Mouse (Mus musculus) midbrain, embryonic 15.5 days (tissue): ENCODE measurements around the gene Pawr. TPM values are rescaled to one million over a fixed set of nuclear protein-coding genes. Genes with fewer than 3 reads are reported as not detected.
A peak's percentile ranks its signal among the peaks of the same experiment; 100 is the strongest.

ENCODE experiments used
- ATAC-seq: fragments of 200-750 bp; cut with Nextera tagmentation; replicated peaks from 2 replicates; pipeline ENCODE4 v1.8.0; 2017; ENCODE audit warnings: moderate TSS enrichment
- H3K27ac ChIP-seq: fragments of 300-500 bp; sonication (generic); 2 replicates; pipeline ENCODE4 v1.5.1; 2015; ENCODE audit warnings: mild to moderate bottlenecking, inconsistent platforms
- H3K27me3 ChIP-seq: fragments of 300-500 bp; sonication (generic); replicated peaks from 2 replicates; pipeline ENCODE4 v1.6.1; 2015; ENCODE audit warnings: inconsistent platforms
- H3K36me3 ChIP-seq: fragments of 300-500 bp; sonication (generic); replicated peaks from 2 replicates; pipeline ENCODE4 v1.6.1; 2015; ENCODE audit warnings: inconsistent platforms
- H3K4me1 ChIP-seq: fragments of 300-500 bp; sonication (generic); 2 replicates; pipeline ENCODE4 v1.6.1; 2015; ENCODE audit warnings: inconsistent platforms
- H3K4me2 ChIP-seq: fragments of 300-500 bp; sonication (generic); 2 replicates; pipeline ENCODE4 v1.6.1; 2015; ENCODE audit warnings: inconsistent platforms, mild to moderate bottlenecking, moderate library complexity
- H3K4me3 ChIP-seq: fragments of 300-500 bp; sonication (generic); 2 replicates; pipeline ENCODE4 v1.5.1; 2015; ENCODE audit warnings: mild to moderate bottlenecking, inconsistent platforms
- H3K9ac ChIP-seq: fragments of 300-500 bp; sonication (generic); 2 replicates; pipeline ENCODE4 v1.6.1; 2015; ENCODE audit warnings: mild to moderate bottlenecking, inconsistent platforms
- H3K9me3 ChIP-seq: fragments of 300-500 bp; sonication (generic); 2 replicates; pipeline ENCODE4 v1.6.1; 2016; ENCODE audit warnings: inconsistent platforms
- WGBS: fragments of 180-500 bp; shearing (Covaris S2); methylation state at CpG from one replicate; pipeline ENCODE4 v1.1.7; 2015; ENCODE audit warnings: mixed read lengths; 5-methylcytosine and 5-hydroxymethylcytosine counted together
- polyA plus RNA-seq: library from polyadenylated mRNA; unstranded; fragments of >200 nt; fragmentation: Nextera tagmentation; extraction: Ambion mirVana; gene quantifications from 2 replicates; pipeline ENCODE4 v1.2.1, GENCODE M21; 2015

Pawr gene
- polyA plus RNA-seq, 1 experiment from 2014 or later: 2.5 TPM

DNA sequence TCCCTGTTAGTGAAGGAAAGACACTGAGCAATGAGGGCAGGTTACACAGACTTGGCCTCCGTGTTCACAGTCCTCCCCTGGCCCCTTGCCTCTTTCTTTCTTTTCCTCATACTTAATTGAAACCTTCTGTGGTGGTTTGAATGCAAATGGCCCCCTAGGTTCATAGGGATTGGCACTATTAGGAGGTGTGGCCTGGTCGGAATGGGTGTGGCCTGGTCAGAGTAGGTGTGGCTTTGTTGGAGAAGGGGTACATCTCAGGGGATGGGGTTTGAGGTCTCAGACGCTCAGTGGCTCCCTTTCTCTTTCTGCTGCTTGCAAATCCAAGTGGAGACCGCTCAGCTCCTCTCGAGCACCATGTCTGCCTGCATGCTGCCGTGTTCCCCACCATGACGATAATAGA is 37.2 kb upstream of the Pawr start:
- ATAC-seq: no peak
- Histone ChIP-seq H3K4me1 (no peaks in the 10 kb centered on the region), H3K27me3 (no peaks in the 10 kb centered on the region), H3K9ac (no peak overlapping the region), H3K27ac (no peak overlapping the region), H3K4me2 (no peak overlapping the region), H3K9me3 (no peaks in the 10 kb centered on the region), H3K4me3 (no peak overlapping the region), H3K36me3 (no peaks in the 10 kb centered on the region)
- 83% methylated on average over 7 of the region's 7 CpGs for WGBS

DNA sequence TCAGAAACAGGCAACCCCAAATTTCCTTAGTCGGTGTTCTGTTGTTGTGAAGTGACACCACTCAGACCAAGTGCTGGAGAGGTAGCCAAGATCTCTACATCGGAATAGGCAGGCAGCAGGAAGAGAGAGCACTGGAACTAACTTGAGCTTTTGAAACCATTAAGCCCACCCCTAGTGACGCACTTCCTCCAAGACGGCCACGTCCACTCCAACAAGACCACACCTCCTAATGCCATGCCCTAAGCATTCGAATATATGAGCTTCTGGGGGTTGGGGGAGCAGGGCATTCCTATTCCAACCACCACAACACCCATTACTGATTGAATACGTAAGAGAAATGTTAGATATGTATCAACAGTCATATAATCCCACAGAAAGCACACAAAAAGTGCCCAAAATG is 35.5 kb upstream of the Pawr start:
- Histone ChIP-seq H3K4me2 (no peak overlapping the region), H3K4me1 (no peaks in the 10 kb centered on the region; the same call in 1 of the 2 replicates), H3K4me3 (no peak overlapping the region), H3K9me3 (no peaks in the 10 kb centered on the region), H3K27ac (no peak overlapping the region), H3K9ac (no peak overlapping the region), H3K36me3 (no peaks in the 10 kb centered on the region), H3K27me3 (no peaks in the 10 kb centered on the region)
- ATAC-seq: no peak
- 92% methylated on average over 7 of the region's 7 CpGs for WGBS

DNA sequence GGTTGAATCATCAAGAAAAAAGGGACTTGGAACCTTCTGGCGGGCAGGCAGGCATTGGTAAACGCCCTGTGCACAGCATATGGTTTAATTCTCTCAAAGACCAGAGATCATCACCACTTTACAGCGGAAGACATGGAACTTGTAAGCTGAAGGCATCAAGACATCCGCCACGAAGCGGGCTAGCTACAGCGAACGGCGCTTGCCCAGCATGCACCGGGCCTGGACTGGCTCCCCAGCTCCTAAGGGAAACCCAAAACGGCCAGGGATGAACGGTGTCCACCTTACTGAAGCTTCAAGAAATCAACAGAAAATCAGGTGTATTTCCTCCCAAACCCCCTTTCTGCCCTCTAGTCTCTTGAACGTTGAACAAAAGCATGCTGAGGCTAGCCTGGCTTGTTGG is 33.7 kb upstream of the Pawr start:
- no peaks in the 10 kb centered on the region for H3K27me3 ChIP-seq
- H3K36me3 ChIP-seq: no peaks in the 10 kb centered on the region
- no peaks in the 10 kb centered on the region; the same call in 1 of the 2 replicates for H3K4me1 ChIP-seq
- WGBS: 97% methylated on average over 13 of the region's 13 CpGs
- ATAC-seq: no peak
- no peaks in the 10 kb centered on the region for H3K9me3 ChIP-seq
- H3K27ac ChIP-seq: no peak overlapping the region
- H3K9ac ChIP-seq: no peak overlapping the region
- H3K4me2 ChIP-seq: no peak overlapping the region
- no peak overlapping the region for H3K4me3 ChIP-seq

DNA sequence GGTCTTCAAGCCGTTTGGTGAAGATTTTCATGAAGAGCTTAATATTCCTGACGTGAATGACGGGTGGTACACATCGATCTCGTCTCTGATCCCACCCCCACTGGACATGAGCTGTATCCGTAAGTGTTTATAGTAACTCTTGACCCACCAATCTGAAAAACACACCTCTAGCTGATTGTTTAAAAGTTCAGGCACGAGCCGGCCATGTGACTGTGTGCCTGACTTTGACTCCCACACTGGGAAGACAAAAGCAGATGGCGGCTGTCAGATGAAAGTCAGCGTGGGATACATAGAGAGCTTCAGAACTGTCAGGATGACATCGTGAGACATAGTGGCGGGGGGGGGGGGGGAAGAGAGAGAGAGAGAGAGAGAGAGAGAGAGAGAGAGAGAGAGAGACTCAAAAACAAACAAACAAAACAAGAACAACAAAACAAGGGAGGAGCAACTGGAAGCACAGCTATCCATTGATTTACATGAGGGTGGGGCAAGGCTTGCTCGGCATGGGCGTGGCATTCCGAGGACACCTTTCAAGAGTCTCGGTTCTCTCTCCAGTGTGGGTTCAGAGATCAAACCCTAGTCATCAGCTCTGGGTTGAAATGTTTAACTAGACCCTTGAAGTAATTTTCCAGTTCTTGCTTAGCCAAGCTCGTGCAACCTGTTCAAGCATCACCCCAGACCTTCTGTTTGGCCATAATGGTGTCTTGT is 32.9 kb upstream of the Pawr start:
- Histone ChIP-seq H3K9ac (no peak overlapping the region), H3K9me3 (no peaks in the 10 kb centered on the region), H3K36me3 (no peaks in the 10 kb centered on the region), H3K27ac (no peak overlapping the region), H3K4me2 (no peak overlapping the region), H3K4me3 (no peak overlapping the region), H3K4me1 (no peaks in the 10 kb centered on the region; the same call in 1 of the 2 replicates), H3K27me3 (no peaks in the 10 kb centered on the region)
- 85% methylated on average over 16 of the region's 17 CpGs for WGBS
- ATAC-seq: no peak

DNA sequence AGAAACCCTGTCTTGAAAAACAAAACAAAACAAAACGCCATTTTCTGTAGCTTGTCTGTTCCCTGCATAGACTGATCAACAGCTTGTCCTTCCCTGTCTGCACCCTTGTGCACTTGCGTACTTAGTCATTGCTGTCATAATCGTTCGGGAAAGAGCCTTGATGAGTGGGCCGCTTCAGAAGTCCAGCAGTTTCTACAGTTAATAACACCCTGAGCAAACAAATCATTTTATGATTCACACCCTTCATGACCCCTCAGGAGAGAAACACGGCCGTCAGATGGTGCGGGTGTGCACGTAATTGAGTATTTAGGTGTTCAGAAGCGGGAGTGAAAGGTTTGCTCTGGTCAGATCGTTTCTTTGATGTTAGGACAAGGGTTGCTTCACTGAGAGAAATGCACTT is 32.1 kb upstream of the Pawr start:
- Histone ChIP-seq H3K9me3 (no peaks in the 10 kb centered on the region), H3K4me1 (no peaks in the 10 kb centered on the region; the same call in 1 of the 2 replicates), H3K36me3 (no peaks in the 10 kb centered on the region), H3K4me2 (no peak overlapping the region), H3K27me3 (no peaks in the 10 kb centered on the region), H3K27ac (no peak overlapping the region), H3K9ac (no peak overlapping the region), H3K4me3 (no peak overlapping the region)
- ATAC-seq: no peak
- WGBS: 80% methylated on average over 11 of the region's 11 CpGs

DNA sequence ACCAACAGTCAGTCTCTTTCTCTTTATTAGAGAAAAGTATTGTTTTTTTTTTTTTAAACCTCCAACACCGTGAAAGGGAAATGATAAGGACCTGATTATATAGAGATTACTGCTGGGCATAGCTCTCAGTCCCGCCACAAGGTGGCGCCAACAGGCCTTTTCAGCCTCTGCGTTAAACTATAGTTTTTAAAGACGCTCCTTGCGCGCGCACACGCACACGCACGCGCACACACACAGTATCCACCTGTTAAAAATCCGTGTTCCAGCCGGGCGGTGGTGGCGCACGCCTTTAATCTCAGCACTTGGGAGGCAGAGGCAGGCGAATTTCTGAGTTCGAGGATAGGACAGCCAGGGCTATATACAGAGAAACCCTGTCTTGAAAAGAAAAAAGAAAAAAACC is 31.1 kb upstream of the Pawr start:
- Histone ChIP-seq H3K9ac (no peak overlapping the region), H3K4me1 (no peaks in the 10 kb centered on the region; the same call in 1 of the 2 replicates), H3K9me3 (no peaks in the 10 kb centered on the region), H3K36me3 (no peaks in the 10 kb centered on the region), H3K27me3 (no peaks in the 10 kb centered on the region), H3K4me3 (no peak overlapping the region), H3K4me2 (peak overlapping the region; percentile 36), H3K27ac (no peak overlapping the region)
- ATAC-seq: peak; percentile 62
- WGBS: 12% methylated on average over 19 of the region's 19 CpGs

DNA sequence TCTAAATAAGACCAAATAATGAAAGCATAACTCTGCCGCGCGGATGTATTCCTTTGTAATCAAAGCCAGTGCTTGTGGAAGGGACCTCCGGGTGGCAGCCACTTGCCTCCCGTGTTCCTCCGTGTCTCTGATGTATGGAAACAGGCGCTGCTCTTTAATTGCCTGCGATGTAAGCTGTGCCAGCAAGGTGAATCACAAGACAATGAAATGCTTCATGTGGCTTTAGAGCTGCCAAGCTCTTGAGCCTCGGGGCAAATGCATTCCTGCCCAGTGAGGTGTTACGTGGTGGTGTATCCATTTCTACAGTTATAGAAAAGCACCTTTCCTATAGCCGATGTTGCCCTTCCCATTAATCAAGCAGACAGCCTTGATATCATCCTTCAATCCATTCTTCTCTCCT is 24.1 kb upstream of the Pawr start:
- no peaks in the 10 kb centered on the region for H3K9me3 ChIP-seq
- H3K9ac ChIP-seq: no peak overlapping the region
- WGBS: 57% methylated on average over 11 of the region's 11 CpGs
- no peak for ATAC-seq
- H3K27me3 ChIP-seq: no peaks in the 10 kb centered on the region
- no peak overlapping the region for H3K4me3 ChIP-seq
- peaks cover 5% of the 10 kb centered on the region; the same call in 1 of the 2 replicates for H3K4me1 ChIP-seq
- peak overlapping the region; percentile 15; the same call in 1 of the 2 replicates for H3K4me2 ChIP-seq
- no peak overlapping the region for H3K27ac ChIP-seq
- no peaks in the 10 kb centered on the region for H3K36me3 ChIP-seq

- 88% methylated on average over 5 of the region's 5 CpGs for WGBS
- no peaks in the 10 kb centered on the region for H3K27me3 ChIP-seq
- no peak for ATAC-seq
- H3K27ac ChIP-seq: no peak overlapping the region
- no peak overlapping the region for H3K4me3 ChIP-seq
- no peaks in the 10 kb centered on the region for H3K9me3 ChIP-seq
- H3K4me1 ChIP-seq: peaks cover 5% of the 10 kb centered on the region; the same call in 1 of the 2 replicates
- H3K9ac ChIP-seq: no peak overlapping the region
- H3K4me2 ChIP-seq: no peak overlapping the region
- H3K36me3 ChIP-seq: no peaks in the 10 kb centered on the region
Measured at GRCm38 (mm10) chr10:108310195-108310594, 21.7 kb upstream of the Pawr start.

DNA sequence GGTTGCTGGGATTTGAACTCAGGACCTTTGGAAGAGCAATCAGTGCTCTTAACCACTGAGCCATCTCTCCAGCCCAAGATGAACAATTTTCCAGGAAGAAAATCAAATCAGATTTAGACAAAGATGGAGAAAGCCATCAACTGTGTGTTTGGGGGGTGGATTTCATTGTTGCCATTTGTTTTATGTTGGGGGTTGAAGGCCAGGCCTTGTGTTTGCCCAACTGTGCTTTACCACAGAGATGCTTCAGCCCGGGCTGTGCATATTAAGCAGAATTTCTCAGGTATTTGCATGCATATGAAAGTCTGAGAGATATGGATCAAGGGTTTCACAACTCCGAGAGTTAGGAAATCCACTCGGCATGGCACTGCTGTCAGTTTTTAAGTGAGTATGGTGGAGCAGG is 20.5 kb upstream of the Pawr start:
- Histone ChIP-seq H3K9me3 (no peaks in the 10 kb centered on the region), H3K4me1 (peaks cover 5% of the 10 kb centered on the region; the same call in 1 of the 2 replicates), H3K9ac (no peak overlapping the region), H3K27me3 (no peaks in the 10 kb centered on the region), H3K27ac (no peak overlapping the region), H3K4me2 (no peak overlapping the region), H3K4me3 (no peak overlapping the region), H3K36me3 (no peaks in the 10 kb centered on the region)
- WGBS: 84% methylated on average over 3 of the region's 3 CpGs
- no peak for ATAC-seq

DNA sequence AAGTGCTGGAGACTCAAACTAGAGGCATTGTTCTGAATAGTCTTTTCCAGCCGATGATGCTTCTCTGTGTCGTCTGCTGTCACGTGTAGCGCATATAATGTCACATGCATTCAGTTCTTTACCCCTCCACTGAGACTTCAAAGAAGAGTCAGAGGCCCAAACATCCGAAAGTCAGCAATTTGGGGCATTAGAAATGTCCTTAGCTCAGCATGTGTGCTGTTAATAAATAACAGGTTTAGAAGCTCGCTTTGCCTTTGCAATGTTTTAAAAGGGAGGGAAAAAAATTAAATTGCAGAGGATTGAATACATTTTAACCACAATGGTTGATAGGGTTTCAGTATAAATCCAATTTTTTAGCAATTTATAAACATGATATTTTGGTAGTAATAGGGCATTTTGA is 18.1 kb upstream of the Pawr start:
- WGBS: 74% methylated on average over 6 of the region's 6 CpGs
- H3K4me2 ChIP-seq: no peak overlapping the region
- no peaks in the 10 kb centered on the region for H3K27me3 ChIP-seq
- ATAC-seq: no peak
- no peaks in the 10 kb centered on the region for H3K4me1 ChIP-seq
- H3K36me3 ChIP-seq: no peaks in the 10 kb centered on the region
- H3K9ac ChIP-seq: no peak overlapping the region
- no peaks in the 10 kb centered on the region for H3K9me3 ChIP-seq
- no peak overlapping the region for H3K27ac ChIP-seq
- no peak overlapping the region for H3K4me3 ChIP-seq

GRCm38 (mm10) chr10:108314396-108314795 is 17.5 kb upstream of the Pawr start:
- ATAC-seq: no peak
- Histone ChIP-seq H3K4me2 (no peak overlapping the region), H3K27ac (no peak overlapping the region), H3K36me3 (no peaks in the 10 kb centered on the region), H3K4me1 (no peaks in the 10 kb centered on the region), H3K4me3 (no peak overlapping the region), H3K9me3 (no peaks in the 10 kb centered on the region), H3K27me3 (no peaks in the 10 kb centered on the region), H3K9ac (no peak overlapping the region)
- 91% methylated on average over 8 of the region's 8 CpGs for WGBS

GRCm38 (mm10) chr10:108315236-108315635 is 16.7 kb upstream of the Pawr start:
- 94% methylated on average over 7 of the region's 7 CpGs for WGBS
- no peak for ATAC-seq
- Histone ChIP-seq H3K9ac (no peak overlapping the region), H3K27me3 (no peaks in the 10 kb centered on the region), H3K36me3 (no peaks in the 10 kb centered on the region), H3K4me2 (no peak overlapping the region), H3K4me1 (no peaks in the 10 kb centered on the region), H3K9me3 (no peaks in the 10 kb centered on the region), H3K27ac (no peak overlapping the region), H3K4me3 (no peak overlapping the region)

DNA sequence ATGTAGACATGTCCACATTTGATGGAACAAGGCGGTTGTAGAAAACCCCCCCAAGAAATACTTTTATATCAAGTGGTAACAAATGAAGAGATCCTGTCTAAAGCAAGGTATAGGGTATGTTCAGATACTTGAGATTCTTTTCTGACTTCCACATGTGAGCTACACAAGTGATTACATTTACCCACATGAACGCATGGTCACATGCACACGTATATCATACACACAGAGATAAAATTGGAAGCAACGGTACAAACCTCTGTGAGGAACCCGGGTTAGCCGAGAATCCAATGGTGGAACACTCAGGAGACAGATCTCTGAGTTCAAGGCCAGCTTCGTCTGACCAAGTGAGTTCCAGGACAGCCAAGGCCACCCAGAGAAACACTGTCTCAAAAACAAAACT is 3.6 kb upstream of the Pawr start:
- no peak overlapping the region for H3K27ac ChIP-seq
- H3K27me3 ChIP-seq: peaks cover 24% of the 10 kb centered on the region
- peaks cover 16% of the 10 kb centered on the region for H3K4me1 ChIP-seq
- no peak overlapping the region for H3K4me2 ChIP-seq
- H3K4me3 ChIP-seq: no peak overlapping the region
- H3K36me3 ChIP-seq: no peaks in the 10 kb centered on the region
- ATAC-seq: no peak
- no peaks in the 10 kb centered on the region for H3K9me3 ChIP-seq
- H3K9ac ChIP-seq: no peak overlapping the region
- WGBS: 95% methylated on average over 7 of the region's 7 CpGs
